Mouse (Mus musculus) left cerebral cortex, postnatal 36 days (tissue): ENCODE measurements at regions not wholly inside any gene's neighbourhood (a gene's known extent, or its start where the extent isn't known, plus 50 kb on each side); places are given as distances from the start of the nearest gene placed in this dataset.

Experiments
- DNase-seq, 2 experiments: peaks; one replicate each; pipeline ENCODE4 v3.0.0; 2021 to 2022; ENCODE audit warnings: low spot score in 2 of 2, mixed read lengths in 1 of 2
- intact Hi-C: fragments of 180-260 bp; cut with DNase I; formaldehyde crosslinking; loops from one replicate; pipeline ENCODE4 v1.15.1; 2025

GRCm38 (mm10) chr8:8418525-8418924 is 242.5 kb downstream of the Efnb2 start:
- intact Hi-C loops, result no loop called here
- DNase-seq, result no peak

DNA sequence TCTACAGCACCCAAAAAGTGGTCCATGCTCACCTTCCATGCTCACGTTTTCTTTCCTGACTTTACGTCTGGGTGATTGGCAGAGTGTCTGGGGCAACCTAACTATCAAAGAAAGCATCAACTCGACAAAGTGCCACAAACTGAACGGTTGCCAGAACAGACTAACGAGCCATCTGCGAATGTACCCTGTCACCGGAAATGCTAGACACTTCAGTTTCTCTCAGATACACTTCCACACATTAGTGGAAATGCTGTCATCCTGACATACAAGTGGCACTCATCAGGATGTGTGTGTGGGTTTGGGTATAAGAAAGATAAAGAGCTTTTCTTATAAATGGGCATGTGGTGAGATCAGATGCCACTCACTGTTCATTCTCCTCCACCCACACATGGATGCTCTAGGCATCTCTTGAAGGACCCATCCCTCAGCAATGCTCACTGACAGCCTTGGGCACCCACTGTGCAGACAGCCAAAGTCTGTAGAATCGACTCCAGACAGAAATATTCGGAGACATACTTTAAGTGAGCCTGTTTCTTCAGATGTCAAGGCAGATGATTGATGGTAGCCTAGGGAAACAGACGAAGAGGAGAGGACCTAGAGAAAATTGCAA is 244.8 kb downstream of the Efnb2 start:
- intact Hi-C loops, result no loop called here
- DNase-seq, result no peak

DNA sequence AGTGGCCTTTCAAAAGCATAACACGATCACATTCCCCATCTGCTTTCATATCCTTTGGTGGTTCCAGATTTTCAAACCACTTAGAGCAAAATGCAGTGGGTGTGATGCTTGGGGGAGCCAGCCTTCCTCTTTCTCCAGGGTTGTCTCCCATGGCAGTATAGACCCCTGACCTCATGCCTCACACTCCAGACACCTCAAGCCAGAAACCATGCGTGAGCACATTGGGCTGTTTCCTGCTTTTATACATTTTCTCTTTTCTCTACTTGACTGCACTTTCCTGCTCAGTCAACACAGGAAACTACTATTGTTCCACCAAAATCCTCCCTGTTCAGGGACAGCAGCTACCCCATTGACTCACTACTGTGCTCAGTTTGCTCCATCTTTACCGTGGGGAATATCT is 253.7 kb downstream of the Efnb2 start:
- intact Hi-C loops, result no loop called here

GRCm38 (mm10) chr8:8403410-8403809 is 257.6 kb downstream of the Efnb2 start:
- intact Hi-C loops, result no loop called here
- no peak for DNase-seq

More for the DNA sequence above, 253.7 kb downstream of the Efnb2 start:
- DNase-seq, result no peak

- DNase-seq, result no peak
- intact Hi-C loops, result no loop called here
These were observed 268.7 kb downstream of the Efnb2 start for GRCm38 (mm10) chr8:8392303-8392702.

GRCm38 (mm10) chr8:8391321-8391720 is 269.7 kb downstream of the Efnb2 start:
- intact Hi-C loops, result no loop called here
- no peak for DNase-seq

GRCm38 (mm10) chr8:8378248-8378647 is 282.8 kb downstream of the Efnb2 start:
- intact Hi-C loops, result no loop called here
- DNase-seq, result no peak

DNA sequence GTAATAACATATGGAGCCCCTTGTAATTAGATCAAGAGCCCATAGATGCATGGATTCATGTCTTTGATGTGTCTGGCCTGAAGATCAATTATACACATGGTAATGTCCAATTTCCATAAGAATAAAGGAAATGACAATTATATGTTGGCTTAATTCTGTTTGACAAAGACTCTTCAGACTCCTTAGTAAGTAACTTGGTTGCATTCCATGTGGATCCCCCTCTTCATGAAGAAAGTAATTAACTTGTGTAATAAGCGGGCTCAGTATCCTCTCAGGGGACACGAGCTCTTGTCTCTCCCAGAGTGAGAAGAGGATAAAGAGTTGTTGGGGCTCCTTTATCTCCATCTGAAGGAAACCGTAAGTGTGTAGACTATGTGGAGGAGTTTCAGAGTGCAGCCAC is 284.3 kb downstream of the Efnb2 start:
- intact Hi-C loops, result no loop called here
- DNase-seq, result no peak

- intact Hi-C loops, result no loop called here
- no peak for DNase-seq
These were observed 284.7 kb downstream of the Efnb2 start for GRCm38 (mm10) chr8:8376379-8376778.

DNA sequence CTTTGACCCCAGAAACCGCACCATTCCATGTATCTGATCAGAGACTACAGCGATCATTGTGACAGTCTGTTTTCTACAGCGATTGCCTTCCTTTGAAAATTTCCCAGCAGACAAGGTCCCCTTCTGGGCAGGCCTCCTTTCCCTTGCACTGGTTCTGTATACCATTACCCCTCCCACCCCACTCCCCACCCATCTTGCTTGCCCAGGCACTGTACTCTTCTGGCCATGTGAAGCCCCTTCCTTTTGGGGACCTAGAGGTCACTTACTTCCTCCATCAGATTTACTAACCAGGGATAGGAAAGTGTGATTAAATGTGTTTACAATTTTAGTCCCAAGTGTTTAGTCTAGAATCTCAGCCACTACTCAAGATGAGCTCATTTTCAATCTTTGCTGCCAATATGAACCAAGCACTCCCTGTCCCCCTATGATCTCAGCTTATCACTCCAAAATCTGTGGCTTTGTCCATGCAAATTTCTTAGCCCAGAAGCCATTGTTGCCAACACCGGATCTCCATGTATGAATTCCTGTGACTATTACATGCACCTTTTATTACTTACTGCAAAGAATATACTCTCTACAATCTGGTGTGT is 293.7 kb downstream of the Efnb2 start:
- intact Hi-C loops, result no loop called here
- no peak for DNase-seq

GRCm38 (mm10) chr8:8361941-8362537 is 299.0 kb downstream of the Efnb2 start:
- intact Hi-C loops, result no loop called here
- no peak for DNase-seq

DNA sequence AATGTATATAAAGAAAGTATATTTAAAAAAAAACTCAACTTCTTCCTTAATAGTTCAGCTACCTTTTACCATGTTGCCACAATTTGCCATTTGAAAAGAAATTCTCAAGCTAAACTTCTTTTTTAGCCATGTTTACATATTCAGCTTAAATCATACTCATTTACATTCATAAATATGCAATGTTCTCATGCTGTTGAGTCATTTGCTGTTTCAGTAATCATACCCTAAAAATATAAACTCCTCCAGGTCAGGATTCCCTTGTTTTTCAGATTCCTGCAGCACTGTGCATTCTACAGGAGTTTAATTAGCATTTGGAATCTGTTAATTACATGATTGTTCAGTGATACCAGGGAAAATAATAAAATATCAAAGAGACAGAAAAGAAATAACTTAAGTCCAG is 300.5 kb downstream of the Efnb2 start:
- intact Hi-C loops, result no loop called here
- no peak for DNase-seq

GRCm38 (mm10) chr8:8354977-8355376 is 306.1 kb downstream of the Efnb2 start:
- intact Hi-C loops, result no loop called here
- DNase-seq, result no peak

GRCm38 (mm10) chr8:8344661-8345060 is 316.4 kb downstream of the Efnb2 start:
- no peak for DNase-seq
- intact Hi-C loops, result no loop called here

DNA sequence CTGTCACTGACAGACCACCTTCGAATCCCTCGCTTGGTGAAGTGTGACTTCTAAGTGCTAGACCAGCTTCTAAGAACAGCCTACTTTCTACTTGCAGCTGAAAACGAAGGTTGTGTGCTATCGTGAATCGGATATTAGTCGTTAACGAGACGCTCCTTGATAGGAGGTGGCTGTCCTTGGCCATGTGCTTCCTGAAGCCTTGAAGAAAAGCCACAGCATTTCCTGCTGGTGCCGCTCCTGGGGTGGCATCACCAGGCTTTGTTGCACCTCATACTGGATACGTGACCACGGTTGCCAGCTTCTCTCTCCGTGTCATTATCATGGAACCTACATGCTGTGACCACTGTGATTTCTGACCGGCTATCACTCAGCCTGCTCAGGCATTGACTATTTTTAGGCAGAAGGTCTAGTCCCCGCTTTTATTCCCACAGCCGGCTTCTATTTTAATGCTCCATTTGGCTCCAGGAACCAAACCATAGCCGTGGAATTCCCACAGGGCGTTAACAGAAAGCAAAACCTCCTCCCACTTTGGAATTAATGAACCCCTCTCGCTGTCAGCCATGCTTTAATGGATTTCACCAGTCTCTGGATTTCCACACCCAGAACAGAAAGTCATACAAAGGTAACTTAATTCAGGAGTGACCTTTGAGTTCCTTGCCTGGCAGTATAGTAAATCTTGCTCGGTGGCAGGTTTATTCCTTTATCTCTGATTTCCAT is 325.6 kb downstream of the Efnb2 start:
- intact Hi-C loops, result no loop called here
- no peak for DNase-seq

GRCm38 (mm10) chr8:8334515-8334914 is 326.5 kb downstream of the Efnb2 start:
- DNase-seq, result no peak

GRCm38 (mm10) chr8:8331249-8331648 is 329.8 kb downstream of the Efnb2 start:
- intact Hi-C loops, result no loop called here
- no peak for DNase-seq

More at GRCm38 (mm10) chr8:8334515-8334914, 326.5 kb downstream of the Efnb2 start:
- intact Hi-C loops, result no loop called here

GRCm38 (mm10) chr8:8328010-8328666 is 332.9 kb downstream of the Efnb2 start:
- intact Hi-C loops, result no loop called here
- no peak for DNase-seq

- intact Hi-C loops, result no loop called here
- DNase-seq, result no peak
These were observed 334.8 kb downstream of the Efnb2 start for GRCm38 (mm10) chr8:8326066-8326834.

GRCm38 (mm10) chr8:8325420-8325819 is 335.6 kb downstream of the Efnb2 start:
- intact Hi-C loops, result no loop called here
- no peak for DNase-seq
